34 mouse cellular contexts compared by ENCODE assay signal in genomic region chrX:168403512-168403911, GRCm38 (mm10).
"Had no signal": no experiment of that assay in that cellular context is flagged by ENCODE, and none has a peak within 500 bp of the region (broad histone marks: within the 10 kb centered on the region; RNA-seq: fewer than 3 reads in every experiment).

No protein-coding gene starts in this region.

- H3K4me2 ChIP-seq: heart, embryonic 11.5 days; heart, embryonic 12.5 days; heart, embryonic 13.5 days; heart, embryonic 15.5 days; hindbrain, embryonic 12.5 days; hindbrain, embryonic 13.5 days; hindbrain, embryonic 14.5 days; hindbrain, embryonic 15.5 days; intestine, embryonic 15.5 days; kidney, embryonic 15.5 days had no signal

- ATAC-seq: hindbrain, embryonic 16.5 days; hindbrain, postnatal 0 days; inflammation-experienced regulatory T-cells, adult 6 months; intestine, embryonic 15.5 days; intestine, embryonic 16.5 days; intestine, postnatal 0 days had no signal

- DNase-seq: heart, postnatal 10 days; heart, postnatal 14 days; heart, postnatal 36 days; heart, postnatal 4 days; kidney, adult 11 months; kidney, adult 18-20 months; kidney, adult 2 months; kidney, adult 8-10 months; kidney, adult 9 months; kidney, postnatal 10 days; kidney, postnatal 14 days; kidney, postnatal 36 days; kidney, postnatal 4 days; layer of hippocampus, adult 9-11 months; layer of hippocampus, postnatal 36 days had no signal

- H3K9me3 ChIP-seq: heart, embryonic 12.5 days; heart, embryonic 13.5 days; heart, embryonic 15.5 days; hindbrain, embryonic 10.5 days; hindbrain, embryonic 12.5 days; hindbrain, embryonic 13.5 days; hindbrain, embryonic 15.5 days; intestine, embryonic 15.5 days; kidney, embryonic 15.5 days had no signal

- H3K36me3 ChIP-seq: heart, embryonic 12.5 days; heart, embryonic 13.5 days; heart, embryonic 15.5 days; hindbrain, embryonic 10.5 days; hindbrain, embryonic 12.5 days; hindbrain, embryonic 13.5 days; hindbrain, embryonic 15.5 days; intestine, embryonic 15.5 days; kidney, embryonic 15.5 days had no signal

- H3K9ac ChIP-seq: heart, embryonic 12.5 days; heart, embryonic 13.5 days; heart, embryonic 15.5 days; hindbrain, embryonic 12.5 days; hindbrain, embryonic 13.5 days; hindbrain, embryonic 14.5 days; hindbrain, embryonic 15.5 days; intestine, embryonic 15.5 days; kidney, embryonic 15.5 days had no signal

- H3K4me3 ChIP-seq: heart, embryonic 12.5 days; heart, embryonic 13.5 days; heart, embryonic 15.5 days; hindbrain, embryonic 10.5 days; hindbrain, embryonic 12.5 days; hindbrain, embryonic 13.5 days; hindbrain, embryonic 15.5 days; intestine, embryonic 15.5 days; kidney, embryonic 15.5 days; layer of hippocampus, adult 2 months; left cerebral cortex, adult 2 months had no signal

- H3K27ac ChIP-seq: heart, embryonic 13.5 days; heart, embryonic 15.5 days; hindbrain, embryonic 10.5 days; hindbrain, embryonic 12.5 days; hindbrain, embryonic 13.5 days; hindbrain, embryonic 14.5 days; hindbrain, embryonic 15.5 days; hindbrain, postnatal 0 days; intestine, embryonic 15.5 days; kidney, embryonic 15.5 days; kidney, postnatal 0 days; layer of hippocampus, adult 2 months; left cerebral cortex, adult 2 months had no signal

- H3K4me1 ChIP-seq: heart, embryonic 12.5 days; heart, embryonic 13.5 days; heart, embryonic 15.5 days; hindbrain, embryonic 10.5 days; hindbrain, embryonic 12.5 days; hindbrain, embryonic 13.5 days; hindbrain, embryonic 15.5 days; intestine, embryonic 15.5 days; kidney, embryonic 15.5 days had no signal

- H3K27me3 ChIP-seq: heart, embryonic 12.5 days; heart, embryonic 15.5 days; hindbrain, embryonic 12.5 days; hindbrain, embryonic 13.5 days; hindbrain, embryonic 15.5 days; intestine, embryonic 15.5 days; kidney, embryonic 15.5 days had no signal
